Mouse (Mus musculus): ENCODE data around the gene Slc7a11.

- no peak for TF ChIP-seq CTCF (IDR thresholded peaks at IDR 0.05; ENCODE audit: control insufficient read depth, insufficient read depth, low read length)
- TF ChIP-seq POLR2A (IDR thresholded peaks at IDR 0.05; ENCODE audit: borderline replicate concordance, control insufficient read depth, low read depth, low read length): no peak
These were observed 3.0 kb downstream of the Slc7a11 start for GRCm38 (mm10) chr3:50440409-50440808.

All from bone marrow, adult 2 months (tissue).